Mouse (Mus musculus) liver, embryonic 14.5 days (tissue): Measurements from ENCODE around the gene Smim14. TPM values are rescaled to one million over a fixed set of nuclear protein-coding genes. Genes with fewer than 3 reads are reported as not detected.

Experiments used
- ATAC-seq: fragments of 200-750 bp; cut with Nextera tagmentation; 2 replicates; pipeline ENCODE4 v1.8.0; 2017; ENCODE audit warnings: moderate number of reproducible peaks, mild to moderate bottlenecking, moderate library complexity; ENCODE audit not compliant: insufficient read depth
- DNase-seq, 3 experiments: peaks; one replicate each; pipeline ENCODE4 v3.0.0-alpha.2; 2012 to 2013; ENCODE audit warnings: low read depth in 3 of 3, low spot score in 3 of 3
- H3K27ac ChIP-seq: fragments of 300-500 bp; sonication (generic); 2 replicates; pipeline ENCODE4 v1.5.1; 2014; ENCODE audit warnings: moderate library complexity, mild to moderate bottlenecking, control low read depth, inconsistent platforms
- H3K27me3 ChIP-seq: fragments of 300-500 bp; sonication (generic); 2 replicates; pipeline ENCODE4 v1.6.1; 2014; ENCODE audit warnings: mild to moderate bottlenecking, low read length, moderate library complexity; ENCODE audit not compliant: control insufficient read depth, insufficient read depth
- H3K36me3 ChIP-seq: fragments of 300-500 bp; sonication (generic); replicated peaks from 2 replicates; pipeline ENCODE4 v1.6.1; 2014; ENCODE audit warnings: low read depth; ENCODE audit not compliant: control insufficient read depth, insufficient read depth
- H3K4me1 ChIP-seq, 2 experiments: fragments of 200-500 bp in 1 of 2; fragments of 300-500 bp in 1 of 2; sonication (generic) in 1 of 2; replicated peaks; 2 replicates each; pipeline ENCODE4 v1.6.1; 2012 to 2014; ENCODE audit warnings: antibody characterized with exemption in 1 of 2, inconsistent platforms in 1 of 2, low read length in 1 of 2; ENCODE audit not compliant: control insufficient read depth in 2 of 2, insufficient read depth in 2 of 2
- H3K4me2 ChIP-seq: fragments of 300-500 bp; sonication (generic); 2 replicates; pipeline ENCODE4 v1.6.1; 2014; ENCODE audit warnings: low read depth, mild to moderate bottlenecking, control low read depth, moderate library complexity
- H3K4me3 ChIP-seq, 2 experiments: fragments of 200-500 bp in 1 of 2; fragments of 300-500 bp in 1 of 2; sonication (generic) in 1 of 2; 2 replicates each; pipeline ENCODE4 v1.5.1; 2012 to 2014; ENCODE audit warnings: low read depth in 2 of 2, low read length in 2 of 2, mild to moderate bottlenecking in 2 of 2, control low read depth in 1 of 2, inconsistent platforms in 1 of 2, moderate library complexity in 1 of 2; ENCODE audit not compliant: insufficient read depth in 1 of 2
- H3K9ac ChIP-seq: fragments of 300-500 bp; sonication (generic); replicated peaks from 2 replicates; pipeline ENCODE4 v1.6.1; 2014; ENCODE audit warnings: mild to moderate bottlenecking, control low read depth, moderate library complexity
- H3K9me3 ChIP-seq: fragments of 300-500 bp; sonication (generic); 2 replicates; pipeline ENCODE4 v1.6.1; 2016; ENCODE audit warnings: low read length, mixed read lengths; ENCODE audit not compliant: control insufficient read depth
- CTCF ChIP-seq: IDR thresholded peaks from 2 replicates; pipeline ENCODE4 v1.5.1; 2016; ENCODE audit warnings: antibody characterized with exemption, low read depth, control low read depth
- EP300 ChIP-seq: IDR thresholded peaks from 2 replicates; pipeline ENCODE4 v1.6.1; 2016; ENCODE audit warnings: antibody characterized with exemption, low read depth
- WGBS: fragments of 180-500 bp; shearing (Covaris S2); extraction: QIAGEN DNeasy Blood & Tissue Kit; methylation state at CpG from one replicate; pipeline ENCODE4 v1.1.7; 2014; ENCODE audit not compliant: insufficient replicate concordance; 5-methylcytosine and 5-hydroxymethylcytosine counted together
- polyA plus RNA-seq, 2 experiments: library from polyadenylated mRNA; depleted of rRNA in 1 of 2; stranded (reverse) in 1 of 2; unstranded in 1 of 2; fragments of >200 nt; fragmentation: Nextera tagmentation in 1 of 2; extraction: Ambion mirVana in 1 of 2; gene quantifications; 2 replicates each; pipeline versions ENCODE4 v1.2.1 to v1.2.3; 2012 to 2014

Gene Smim14
- polyA plus RNA-seq, 2 experiments = 15.4 to 39.9 TPM

DNA sequence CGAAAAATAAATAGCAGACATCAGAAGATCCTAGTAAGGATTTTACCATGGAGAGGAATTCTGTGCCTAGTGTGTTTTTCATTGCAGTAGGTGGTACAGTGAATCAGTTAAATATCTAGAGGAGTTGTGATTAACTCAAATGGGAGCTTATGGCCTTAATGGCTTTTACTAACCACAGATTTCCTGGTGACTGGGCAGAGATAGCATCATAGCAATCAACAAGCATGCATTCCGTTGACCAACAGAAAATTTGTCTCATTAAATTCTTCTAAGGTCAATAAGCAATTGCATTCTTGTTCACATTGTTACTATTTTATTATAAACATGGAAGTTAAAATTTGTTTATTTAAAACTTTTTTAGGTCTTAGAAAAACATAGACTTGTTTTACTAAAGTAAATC is 28.5 kb upstream of the Smim14 start:
- no peak for DNase-seq
- no peak overlapping the region for H3K27ac ChIP-seq

DNA sequence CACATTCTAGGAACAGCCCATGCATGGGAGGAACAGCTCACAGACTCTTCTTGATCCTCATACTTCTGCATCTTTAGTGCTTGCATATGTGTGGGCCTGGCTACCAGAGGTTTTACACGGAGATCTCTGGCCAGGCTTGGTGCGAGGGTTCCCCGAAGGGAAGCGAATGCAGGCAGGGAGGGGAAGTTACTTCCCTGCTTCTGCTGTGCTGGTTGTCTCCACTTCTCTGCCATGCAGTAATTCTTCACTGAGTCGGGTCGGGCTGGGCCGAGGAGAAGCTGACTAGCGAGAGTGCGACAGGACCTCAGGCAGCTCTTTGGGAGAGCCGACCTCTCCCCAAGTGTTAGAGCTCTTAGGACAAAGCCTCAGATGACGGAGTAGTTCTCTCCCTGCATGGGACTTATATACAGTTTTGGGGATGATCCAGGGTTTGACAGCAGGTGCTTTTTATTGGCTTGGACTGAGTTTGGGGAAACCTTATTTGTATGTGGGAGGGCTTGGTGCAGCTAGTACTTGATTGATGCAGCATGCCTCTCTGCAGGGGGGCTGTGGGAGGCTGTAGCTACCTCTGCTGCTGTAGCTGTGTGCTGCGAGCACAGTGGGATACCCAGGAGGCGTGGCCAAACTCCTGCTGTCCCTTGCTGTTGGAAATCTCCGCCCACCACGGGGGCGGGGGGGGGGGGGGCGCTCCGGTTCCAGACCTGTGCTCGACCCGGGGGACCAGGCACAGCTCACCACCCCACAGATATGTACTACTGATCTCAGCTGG is 24.3 kb upstream of the Smim14 start:
- H3K36me3 ChIP-seq = no peaks in the 10 kb centered on the region
- ATAC-seq = no peak
- H3K4me1 ChIP-seq = peaks cover 0 to 3% of the 10 kb centered on the region in 2 experiments; a peak in 1 of 4 replicates
- TF ChIP-seq CTCF (no peak), EP300 (no peak)
- no peaks in the 10 kb centered on the region for H3K27me3 ChIP-seq
- no peaks in the 10 kb centered on the region for H3K9me3 ChIP-seq
- H3K9ac ChIP-seq = no peak overlapping the region
- H3K4me3 ChIP-seq = no peak overlapping the region
- H3K27ac ChIP-seq = no peak overlapping the region
- no peak overlapping the region for H3K4me2 ChIP-seq
- WGBS = 54% methylated on average over 19 of the region's 20 CpGs
- no peak for DNase-seq

More for the DNA sequence above, 28.5 kb upstream of the Smim14 start:
- Histone ChIP-seq H3K9me3 (no peaks in the 10 kb centered on the region), H3K4me2 (no peak overlapping the region), H3K4me3 (no peak overlapping the region), H3K4me1 (0 out of 4 replicates have a peak, but pooled peaks cover 0 to 1% of the 10 kb centered on the region in 2 experiments), H3K36me3 (peaks cover 5% of the 10 kb centered on the region), H3K27me3 (no peaks in the 10 kb centered on the region), H3K9ac (no peak overlapping the region)
- no peak for ATAC-seq
- no peak for TF ChIP-seq CTCF
- no peak for TF ChIP-seq EP300
- 59% methylated on average over 2 of the region's 2 CpGs for WGBS

DNA sequence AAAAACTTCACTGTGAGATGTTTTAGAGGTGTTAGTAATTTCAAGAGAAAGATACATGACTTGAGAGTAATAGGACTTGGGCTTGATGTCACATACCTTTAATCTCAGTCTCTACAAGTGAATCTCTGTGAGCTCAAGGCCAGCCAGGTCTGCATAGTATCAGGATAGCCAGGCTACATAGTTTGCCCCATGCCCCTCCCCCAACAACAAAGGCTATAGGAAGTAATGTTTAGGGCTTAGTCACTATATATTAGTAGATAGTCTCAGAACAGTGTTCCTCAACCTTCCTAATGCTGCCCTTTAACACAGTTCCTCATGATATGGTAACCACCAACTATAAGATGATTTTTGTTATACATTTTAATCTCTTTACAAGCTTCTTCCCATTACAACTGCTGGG is 20.1 kb upstream of the Smim14 start:
- no peak for TF ChIP-seq EP300
- no peak for TF ChIP-seq CTCF
- no peak for ATAC-seq

DNA sequence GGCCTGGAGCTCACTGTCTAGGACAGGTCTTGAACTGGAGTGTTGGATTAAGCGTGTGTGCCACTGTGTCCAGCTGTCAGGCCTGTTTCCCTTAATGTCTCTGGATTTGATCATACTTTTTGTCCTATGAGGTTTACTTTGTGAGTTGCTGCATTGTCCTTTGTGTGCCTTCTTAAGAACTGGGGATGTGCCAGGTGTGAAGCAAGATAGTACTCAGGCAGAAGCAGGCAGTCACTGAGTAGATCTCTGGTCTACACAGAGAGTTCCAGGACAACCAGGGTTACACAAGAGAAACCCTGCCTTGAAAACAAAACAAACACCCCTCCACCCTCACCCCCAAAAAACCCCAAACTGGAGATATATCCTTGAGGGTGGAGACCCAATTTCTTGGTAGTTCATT is 12.7 kb upstream of the Smim14 start:
- Histone ChIP-seq H3K27me3 (no peaks in the 10 kb centered on the region), H3K4me2 (no peak overlapping the region), H3K36me3 (peaks cover 2% of the 10 kb centered on the region; the same call in 1 of the 2 replicates), H3K4me3 (no peak overlapping the region), H3K9ac (no peak overlapping the region), H3K27ac (no peak overlapping the region), H3K4me1 (peaks cover 2 to 3% of the 10 kb centered on the region in 2 experiments; a peak in 2 of 4 replicates), H3K9me3 (no peaks in the 10 kb centered on the region)
- DNase-seq (no peak), ATAC-seq (no peak)
- TF ChIP-seq CTCF (no peak), EP300 (no peak)
- WGBS = 91% methylated on average over 1 of the region's 1 CpGs

More for the DNA sequence above, 20.1 kb upstream of the Smim14 start:
- H3K9me3 ChIP-seq = no peaks in the 10 kb centered on the region
- H3K36me3 ChIP-seq = no peaks in the 10 kb centered on the region
- no peaks in the 10 kb centered on the region for H3K27me3 ChIP-seq
- DNase-seq = no peak
- H3K4me1 ChIP-seq = peaks cover 3 to 4% of the 10 kb centered on the region in 2 experiments; a peak in 3 of 4 replicates
- H3K4me2 ChIP-seq = no peak overlapping the region
- no peak overlapping the region for H3K27ac ChIP-seq
- H3K4me3 ChIP-seq = no peak overlapping the region
- H3K9ac ChIP-seq = no peak overlapping the region

DNA sequence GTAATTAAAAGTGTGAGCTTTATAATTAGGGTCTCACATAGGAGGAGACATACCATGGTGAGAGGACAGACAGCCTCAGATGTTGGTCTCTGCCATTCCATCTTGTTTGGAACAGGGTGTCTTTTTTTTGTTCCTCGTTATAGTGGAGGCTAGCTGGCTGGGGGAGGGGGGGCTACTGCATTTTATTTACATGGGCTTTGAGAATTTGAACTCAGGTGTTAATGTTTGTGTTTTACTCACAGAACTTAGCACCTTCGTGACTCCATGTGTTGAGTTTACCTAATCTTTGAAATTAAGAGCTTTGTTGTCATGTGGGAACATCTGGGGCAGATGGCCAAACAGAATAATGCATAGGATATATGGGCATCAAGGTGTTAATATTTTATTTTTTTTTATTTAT is 7.6 kb upstream of the Smim14 start:
- 92% methylated on average over 2 of the region's 2 CpGs for WGBS
- ATAC-seq (no peak), DNase-seq (no peak)
- H3K4me2 ChIP-seq = no peak overlapping the region
- H3K4me3 ChIP-seq = no peak overlapping the region
- no peaks in the 10 kb centered on the region; the same call in 1 of the 2 replicates for H3K36me3 ChIP-seq
- H3K4me1 ChIP-seq = peaks cover 3 to 4% of the 10 kb centered on the region in 2 experiments; a peak in 2 of 4 replicates
- no peak overlapping the region for H3K27ac ChIP-seq
- H3K9ac ChIP-seq = no peak overlapping the region; the same call in 1 of the 2 replicates
- TF ChIP-seq EP300 (no peak), CTCF (no peak)
- H3K27me3 ChIP-seq = no peaks in the 10 kb centered on the region
- no peaks in the 10 kb centered on the region for H3K9me3 ChIP-seq
